Mouse (Mus musculus) CH12.LX (cell line): ENCODE measurements around the gene Cacng5. TPM values are rescaled to one million over a fixed set of nuclear protein-coding genes. Genes with fewer than 3 reads are reported as not detected.

ENCODE experiments used
- DNase-seq: peaks from one replicate; pipeline ENCODE4 v3.0.0-alpha.2; 2013; ENCODE audit errors: extremely low read depth
- H3K27ac ChIP-seq: 2 replicates; pipeline ENCODE4 v1.5.1; 2012; ENCODE audit warnings: low read depth, mild to moderate bottlenecking, control low read depth, moderate library complexity; ENCODE audit not compliant: insufficient read depth
- H3K27me3 ChIP-seq: replicated peaks from 2 replicates; pipeline ENCODE3; 2012; ENCODE audit warnings: inconsistent platforms
- H3K36me3 ChIP-seq, 2 experiments: replicated peaks in 1 of 2; 2 replicates each; pipeline versions ENCODE3 to v1.6.1; 2012; ENCODE audit warnings: inconsistent platforms in 1 of 2, low read length in 1 of 2, mild to moderate bottlenecking in 1 of 2, mixed read lengths in 1 of 2, moderate library complexity in 1 of 2; ENCODE audit not compliant: control insufficient read depth in 1 of 2, insufficient read depth in 1 of 2
- H3K4me1 ChIP-seq, 2 experiments: 2 replicates each; pipeline ENCODE4 v1.6.1; 2012; ENCODE audit warnings: inconsistent platforms in 1 of 2, moderate library complexity in 1 of 2; ENCODE audit not compliant: insufficient read depth in 2 of 2, control insufficient read depth in 1 of 2
- H3K4me2 ChIP-seq: 2 replicates; pipeline ENCODE4 v1.6.1; 2012; ENCODE audit warnings: low read depth, mild to moderate bottlenecking, control low read depth; ENCODE audit not compliant: poor library complexity, insufficient read depth, severe bottlenecking
- H3K4me3 ChIP-seq, 3 experiments: fragments of 150-350 bp in 1 of 3; sonication (generic) in 1 of 3; replicated peaks in 1 of 3; 2 replicates each; pipeline versions ENCODE3 to v1.5.1; 2011 to 2012; ENCODE audit warnings: low read depth in 2 of 3, low read length in 2 of 3, mild to moderate bottlenecking in 2 of 3, moderate library complexity in 2 of 3, control low read depth in 1 of 3, improper control_type of control experiment in 1 of 3, inconsistent platforms in 1 of 3, mixed read lengths in 1 of 3; ENCODE audit not compliant: poor library complexity in 1 of 3
- H3K79me2 ChIP-seq: replicated peaks from 2 replicates; pipeline ENCODE4 v1.6.1; 2012; ENCODE audit warnings: mild to moderate bottlenecking, moderate library complexity; ENCODE audit not compliant: control insufficient read depth, poor library complexity, insufficient read depth, severe bottlenecking; ENCODE audit errors: extremely low read depth
- H3K9ac ChIP-seq: 2 replicates; pipeline ENCODE4 v1.6.1; 2012; ENCODE audit warnings: low read depth, mild to moderate bottlenecking, control low read depth, moderate library complexity; ENCODE audit not compliant: insufficient read depth
- H3K9me3 ChIP-seq: replicated peaks from 2 replicates; pipeline ENCODE3; 2012; ENCODE audit warnings: low read length, inconsistent platforms, mixed read lengths
- BHLHE40 ChIP-seq: IDR thresholded peaks from 2 replicates; pipeline ENCODE4 v1.6.1; 2011; ENCODE audit warnings: mild to moderate bottlenecking, low read depth, low read length, improper control_type of control experiment
- CHD1 ChIP-seq: IDR thresholded peaks from 2 replicates; pipeline ENCODE4 v1.6.1; 2012; ENCODE audit warnings: low read depth, low read length, improper control_type of control experiment, inconsistent platforms
- CHD2 ChIP-seq: IDR thresholded peaks from 2 replicates; pipeline ENCODE4 v1.6.1; 2011; ENCODE audit warnings: low read length, improper control_type of control experiment
- CTCF ChIP-seq, 2 experiments: IDR thresholded peaks in 1 of 2; conservative IDR thresholded peaks in 1 of 2; 2 replicates each; pipeline ENCODE4 v1.5.1; 2011 to 2012; ENCODE audit warnings: low read depth in 2 of 2, low read length in 2 of 2, improper control_type of control experiment in 1 of 2, inconsistent platforms in 1 of 2, mild to moderate bottlenecking in 1 of 2, moderate library complexity in 1 of 2
- E2F4 ChIP-seq: IDR thresholded peaks from 2 replicates; pipeline ENCODE4 v1.6.1; 2011; ENCODE audit warnings: low read depth, low read length, improper control_type of control experiment; ENCODE audit not compliant: insufficient replicate concordance
- ELF1 ChIP-seq: IDR thresholded peaks from 2 replicates; pipeline ENCODE4 v1.6.1; 2014; ENCODE audit warnings: low read depth, mild to moderate bottlenecking, inconsistent platforms, low read length, improper control_type of control experiment
- EP300 ChIP-seq: IDR thresholded peaks from 2 replicates; pipeline ENCODE4 v1.6.1; 2011; ENCODE audit warnings: low read length, improper control_type of control experiment
- ETS1 ChIP-seq: conservative IDR thresholded peaks from 2 replicates; pipeline ENCODE4 v1.6.1; 2012; ENCODE audit warnings: low read depth, mild to moderate bottlenecking, inconsistent platforms, low read length, improper control_type of control experiment, moderate library complexity
- HCFC1 ChIP-seq: IDR thresholded peaks from 2 replicates; pipeline ENCODE4 v1.6.1; 2012; ENCODE audit warnings: low read depth, mild to moderate bottlenecking, inconsistent platforms, low read length, improper control_type of control experiment
- IRF4 ChIP-seq: IDR thresholded peaks from 2 replicates; pipeline ENCODE4 v1.6.1; 2014; ENCODE audit warnings: low read depth, mild to moderate bottlenecking, inconsistent platforms, low read length, improper control_type of control experiment
- JUN ChIP-seq: IDR thresholded peaks from 2 replicates; pipeline ENCODE4 v1.6.1; 2011; ENCODE audit warnings: low read depth, mild to moderate bottlenecking, low read length, improper control_type of control experiment, moderate library complexity; ENCODE audit not compliant: insufficient read depth
- JUND ChIP-seq: conservative IDR thresholded peaks from 2 replicates; pipeline ENCODE4 v1.6.1; 2011; ENCODE audit warnings: low read depth, low read length, improper control_type of control experiment
- KAT2A ChIP-seq: IDR thresholded peaks from 2 replicates; pipeline ENCODE4 v1.6.1; 2012; ENCODE audit warnings: low read length, improper control_type of control experiment, inconsistent platforms; ENCODE audit not compliant: insufficient replicate concordance
- MAFK ChIP-seq: IDR thresholded peaks from 2 replicates; pipeline ENCODE4 v1.6.1; 2011; ENCODE audit warnings: low read length, improper control_type of control experiment; ENCODE audit not compliant: insufficient replicate concordance
- MAX ChIP-seq: IDR thresholded peaks from 2 replicates; pipeline ENCODE4 v1.6.1; 2011; ENCODE audit warnings: low read length, improper control_type of control experiment
- MEF2A ChIP-seq: IDR thresholded peaks from 2 replicates; pipeline ENCODE4 v1.6.1; 2014; ENCODE audit warnings: low read depth, mild to moderate bottlenecking, inconsistent platforms, low read length, improper control_type of control experiment, borderline replicate concordance
- MYC ChIP-seq: IDR thresholded peaks from 2 replicates; pipeline ENCODE4 v1.6.1; 2011; ENCODE audit warnings: low read depth, mild to moderate bottlenecking, improper control_type of control experiment, low read length
- NELFE ChIP-seq: IDR thresholded peaks from 2 replicates; pipeline ENCODE4 v1.6.1; 2011; ENCODE audit warnings: low read depth, low read length, improper control_type of control experiment
- PAX5 ChIP-seq: IDR thresholded peaks from 2 replicates; pipeline ENCODE4 v1.6.1; 2012; ENCODE audit warnings: low read length, inconsistent platforms, mixed read lengths
- POLR2A ChIP-seq: IDR thresholded peaks from 2 replicates; pipeline ENCODE4 v1.6.1; 2011; ENCODE audit warnings: low read depth, mild to moderate bottlenecking, improper control_type of control experiment, low read length
- RAD21 ChIP-seq: IDR thresholded peaks from 2 replicates; pipeline ENCODE4 v1.6.1; 2011; ENCODE audit warnings: low read depth, mild to moderate bottlenecking, low read length, improper control_type of control experiment, moderate library complexity
- RCOR1 ChIP-seq: conservative IDR thresholded peaks from 2 replicates; pipeline ENCODE4 v1.6.1; 2012; ENCODE audit warnings: low read depth, mild to moderate bottlenecking, inconsistent platforms, low read length, improper control_type of control experiment
- SIN3A ChIP-seq: IDR thresholded peaks from 2 replicates; pipeline ENCODE4 v1.6.1; 2012; ENCODE audit warnings: low read length, improper control_type of control experiment, inconsistent platforms
- SMC3 ChIP-seq: IDR thresholded peaks from 2 replicates; pipeline ENCODE4 v1.6.1; 2011; ENCODE audit warnings: low read depth, low read length, improper control_type of control experiment
- TBP ChIP-seq: conservative IDR thresholded peaks from 2 replicates; pipeline ENCODE4 v1.6.1; 2011; ENCODE audit warnings: low read depth, low read length, improper control_type of control experiment
- TCF12 ChIP-seq: IDR thresholded peaks from 2 replicates; pipeline ENCODE4 v1.6.1; 2014; ENCODE audit warnings: low read depth, mild to moderate bottlenecking, inconsistent platforms, low read length, improper control_type of control experiment
- USF1 ChIP-seq: IDR thresholded peaks from 2 replicates; pipeline ENCODE4 v1.6.1; 2014; ENCODE audit warnings: low read depth, mild to moderate bottlenecking, inconsistent platforms, low read length, improper control_type of control experiment
- USF2 ChIP-seq: conservative IDR thresholded peaks from 2 replicates; pipeline ENCODE4 v1.6.1; 2011; ENCODE audit warnings: low read depth, low read length, improper control_type of control experiment
- ZC3H11A ChIP-seq: IDR thresholded peaks from 2 replicates; pipeline ENCODE4 v1.6.1; 2012; ENCODE audit warnings: low read depth, mild to moderate bottlenecking, inconsistent platforms, low read length, improper control_type of control experiment
- ZKSCAN1 ChIP-seq: IDR thresholded peaks from 2 replicates; pipeline ENCODE4 v1.6.1; 2012; ENCODE audit warnings: low read depth, inconsistent platforms, low read length, improper control_type of control experiment, borderline replicate concordance
- ZMIZ1 ChIP-seq: IDR thresholded peaks from 2 replicates; pipeline ENCODE4 v1.6.1; 2012; ENCODE audit warnings: low read depth, mild to moderate bottlenecking, inconsistent platforms, low read length, improper control_type of control experiment
- ZNF384 ChIP-seq: IDR thresholded peaks from 2 replicates; pipeline ENCODE4 v1.6.1; 2012; ENCODE audit warnings: low read depth, low read length, improper control_type of control experiment, inconsistent platforms
- dilution Hi-C: fragments of 300-500 bp; cut with MboI; formaldehyde crosslinking; loops from 2 replicates; pipeline ENCODE4 v1.14.3; 2020; ENCODE audit warnings: low sequenced_read_pairs; ENCODE audit not compliant: extremely low pct_unique_long_range_greater_than_20kb, extremely low pct_ligation_motif_present
- in situ Hi-C: fragments of 300-500 bp; cut with MboI; formaldehyde crosslinking; loops from 3 replicates; pipeline ENCODE4 v1.14.3; 2019; ENCODE audit warnings: low sequenced_read_pairs, low pct_ligation_motif_present, low pct_unique_long_range_greater_than_20kb, mixed read lengths
- polyA plus RNA-seq: library from polyadenylated mRNA; unstranded; fragments of >175 nt; gene quantifications from 2 replicates; pipeline ENCODE4 v1.2.1, GENCODE M21; 2012; ENCODE audit warnings: low read depth; ENCODE audit not compliant: insufficient read length
- total RNA-seq, 2 experiments: library from RNA; depleted of rRNA; stranded (reverse); fragments of 300-350 nt in 1 of 2; fragments of >200 nt in 1 of 2; gene quantifications; 2 replicates each; pipeline ENCODE4 v1.2.3; 2012 to 2014

Gene Cacng5
- total and polyA plus RNA-seq, 3 experiments: not detected

GRCm38 (mm10) chr11:107917721-107918235, 2.9 kb upstream of the Cacng5 start:
- H3K27me3 ChIP-seq: peaks cover 8% of the 10 kb centered on the region
- dilution Hi-C loops: no loop called here
- DNase-seq: no peak
- no peaks in the 10 kb centered on the region for H3K9me3 ChIP-seq
- H3K79me2 ChIP-seq: no peaks in the 10 kb centered on the region
- in situ Hi-C loops: no loop called here
- no peak overlapping the region for H3K4me2 ChIP-seq
- H3K4me1 ChIP-seq: peaks cover 0 to 9% of the 10 kb centered on the region in 2 experiments; a peak in 3 of 4 replicates
- no peak overlapping the region for H3K9ac ChIP-seq
- H3K36me3 ChIP-seq: no peaks in the 10 kb centered on the region
- H3K4me3 ChIP-seq: no peak overlapping the region
- TF ChIP-seq KAT2A: no peak
- TF ChIP-seq CHD1: no peak
- TF ChIP-seq CTCF (conservative IDR thresholded peaks at IDR 0.05 in 1 of 2, IDR thresholded peaks at IDR 0.05 in 1 of 2; ENCODE audit: low read depth in 2 of 2, low read length in 2 of 2): no peak
- no peak for TF ChIP-seq PAX5
- no peak for TF ChIP-seq NELFE
- TF ChIP-seq RCOR1: no peak
- no peak for TF ChIP-seq ZMIZ1
- no peak for TF ChIP-seq SMC3
- no peak overlapping the region for H3K27ac ChIP-seq

- H3K27me3 ChIP-seq: peaks cover 1% of the 10 kb centered on the region
- H3K79me2 ChIP-seq: no peaks in the 10 kb centered on the region
- H3K27ac ChIP-seq: no peak overlapping the region
- peaks cover 0 to 9% of the 10 kb centered on the region in 2 experiments; a peak in 3 of 4 replicates for H3K4me1 ChIP-seq
- no peak for DNase-seq
- no peak overlapping the region for H3K4me3 ChIP-seq
- in situ Hi-C loops (no loop called here), dilution Hi-C loops (no loop called here)
- H3K9me3 ChIP-seq: peaks cover 16% of the 10 kb centered on the region
- H3K9ac ChIP-seq: no peak overlapping the region
- H3K36me3 ChIP-seq: no peaks in the 10 kb centered on the region
- no peak overlapping the region for H3K4me2 ChIP-seq
- TF ChIP-seq ZC3H11A (no peak), BHLHE40 (no peak), MYC (no peak), KAT2A (no peak), HCFC1 (no peak), RAD21 (peak; percentile 20), SIN3A (no peak), ETS1 (no peak), MAFK (no peak), MAX (no peak), SMC3 (peak; percentile 13), E2F4 (no peak), ZNF384 (peak; percentile 75), IRF4 (no peak), EP300 (no peak), PAX5 (no peak), JUND (no peak), MEF2A (no peak), RCOR1 (no peak), JUN (no peak), TCF12 (no peak), CTCF (conservative IDR thresholded peaks at IDR 0.05 in 1 of 2, IDR thresholded peaks at IDR 0.05 in 1 of 2; ENCODE audit: low read depth in 2 of 2, low read length in 2 of 2) (peak; percentile 41 to 59; a peak in 3 of 4 replicates), CHD2 (no peak), TBP (no peak), USF2 (no peak), POLR2A (no peak), ZKSCAN1 (no peak), USF1 (no peak), ELF1 (no peak)
- TF ChIP-seq, all 38 proteins: peak for 4
These were observed 1.5 kb downstream of the Cacng5 start for GRCm38 (mm10) chr11:107913317-107913716.
